Mouse (Mus musculus) regulatory T cell (primary cell): ENCODE measurements around the gene Mogat2.

Experiments
- in situ Hi-C: fragments of 300-600 bp; cut with MboI, MseI; formaldehyde crosslinking; loops from one replicate; pipeline ENCODE4 v1.15.1; 2025; ENCODE audit warnings: high pct_unique_total_duplicates

Mogat2 gene

DNA sequence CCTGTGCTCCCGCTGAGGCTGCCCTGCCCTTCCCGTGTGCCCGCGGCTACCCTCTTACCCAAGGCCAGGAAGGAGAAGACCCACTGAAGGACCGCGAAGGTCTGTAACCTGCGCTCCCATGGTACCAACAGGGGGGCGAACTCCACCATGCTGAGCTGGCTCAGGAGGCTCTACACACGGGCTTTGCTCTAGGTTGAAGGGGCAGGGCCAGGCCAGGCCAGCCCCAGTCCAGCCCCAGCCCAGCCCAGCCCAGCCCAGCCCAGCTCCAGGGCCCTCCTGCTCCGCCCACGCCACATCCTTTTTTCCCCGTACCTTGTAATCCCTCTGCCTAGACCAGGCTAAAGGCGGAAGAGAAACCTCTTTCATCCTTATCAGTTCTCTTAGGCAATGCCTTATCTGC, at the start of gene Mogat2:
Gene Mogat2 (minus strand): TSS at position 203 of the 400 bp plus-strand sequence.
- in situ Hi-C loops = no loop called here

DNA sequence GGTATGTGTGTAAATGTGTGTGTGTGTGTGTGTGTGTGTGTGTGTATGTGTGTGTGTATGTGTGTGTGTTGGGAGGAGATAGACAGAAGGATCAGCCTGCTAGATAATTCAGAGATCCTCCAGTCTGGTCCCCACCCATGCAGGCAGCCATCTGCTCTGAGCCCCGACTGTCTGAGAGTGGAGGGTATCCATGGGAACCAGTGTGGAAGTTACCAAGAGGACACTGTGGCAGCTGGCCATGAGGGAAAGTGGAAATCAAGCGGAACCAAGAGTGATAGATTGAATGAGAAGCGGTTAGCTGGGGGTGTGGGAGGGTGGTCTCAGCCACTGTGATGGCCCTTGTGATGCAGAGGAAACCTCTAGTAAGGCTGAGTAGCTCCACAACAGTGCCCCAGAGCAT, 48.9 kb upstream of the Mogat2 start:
- in situ Hi-C loops = no loop called here

GRCm38 (mm10) chr7:99279586-99279985, 41.2 kb upstream of the Mogat2 start:
- in situ Hi-C loops = no loop called here

DNA sequence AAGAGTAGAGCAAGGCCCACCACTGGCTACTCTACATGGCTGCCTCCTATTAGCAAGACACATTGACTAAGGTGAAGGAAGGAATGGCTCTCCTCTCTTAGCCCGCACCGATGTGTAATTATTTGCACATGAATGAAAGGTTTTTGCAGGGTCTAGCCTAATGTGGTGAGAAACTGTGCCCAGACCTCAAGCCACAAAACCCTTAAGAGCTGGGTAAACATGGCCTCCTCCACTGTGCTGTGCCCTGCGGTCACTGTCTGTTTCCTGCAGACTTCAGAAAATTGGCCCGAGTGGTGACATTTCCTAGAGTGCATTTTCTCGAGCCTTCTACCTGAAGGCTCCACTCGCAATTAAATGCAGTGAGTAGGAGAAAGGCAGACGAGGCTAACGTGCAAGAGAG, 39.9 kb upstream of the Mogat2 start:
- in situ Hi-C loops = no loop called here

GRCm38 (mm10) chr7:99276679-99277078, 38.3 kb upstream of the Mogat2 start:
- in situ Hi-C loops = no loop called here

- in situ Hi-C loops = no loop called here
Measured at GRCm38 (mm10) chr7:99275131-99275530, 36.7 kb upstream of the Mogat2 start.

- in situ Hi-C loops = no loop called here
Measured at GRCm38 (mm10) chr7:99271630-99272029, 33.2 kb upstream of the Mogat2 start.

- in situ Hi-C loops = no loop called here
Measured at GRCm38 (mm10) chr7:99268951-99269945, 30.8 kb upstream of the Mogat2 start.

GRCm38 (mm10) chr7:99268506-99268900, 30.1 kb upstream of the Mogat2 start:
- in situ Hi-C loops = no loop called here

- in situ Hi-C loops = no loop called here
Measured at GRCm38 (mm10) chr7:99267897-99268505, 29.6 kb upstream of the Mogat2 start.

DNA sequence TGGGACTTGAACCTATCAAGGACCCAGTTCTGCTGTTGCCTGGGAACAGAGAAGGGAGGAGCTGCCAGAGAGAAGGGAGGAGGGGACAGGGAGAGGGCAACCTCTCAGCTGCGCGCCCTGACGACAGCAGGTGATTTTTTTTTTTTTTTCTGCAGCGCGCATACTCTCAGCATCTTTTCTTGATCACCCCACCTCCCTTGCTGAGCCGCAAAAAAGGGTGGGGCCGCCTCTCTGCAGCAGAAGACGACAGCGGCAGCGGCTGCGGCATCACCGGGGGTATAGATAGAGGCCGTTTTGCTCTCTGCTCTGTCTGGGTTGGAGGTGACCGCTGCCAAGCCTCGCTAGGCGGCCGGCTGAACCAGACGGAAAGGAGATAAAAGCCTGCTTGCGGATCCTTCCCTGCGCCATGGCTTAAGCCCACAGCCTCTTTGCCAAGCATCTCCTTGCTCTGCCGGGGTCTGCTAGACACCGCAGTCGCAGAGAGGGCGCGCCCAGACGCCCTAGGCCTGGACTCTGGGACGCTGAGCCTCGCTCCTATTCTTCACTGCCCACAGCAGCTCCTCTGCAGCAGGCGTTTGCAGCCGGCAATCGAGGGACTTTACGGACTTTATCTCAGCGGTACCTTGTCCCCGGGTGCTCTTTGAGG, 29.0 kb upstream of the Mogat2 start, which contains the start of gene Map6:
Gene Map6 (plus strand): TSS at position 197 of the 646 bp plus-strand sequence.
- in situ Hi-C loops = no loop called here

- in situ Hi-C loops = no loop called here
Measured at GRCm38 (mm10) chr7:99264597-99264996, 26.2 kb upstream of the Mogat2 start.

DNA sequence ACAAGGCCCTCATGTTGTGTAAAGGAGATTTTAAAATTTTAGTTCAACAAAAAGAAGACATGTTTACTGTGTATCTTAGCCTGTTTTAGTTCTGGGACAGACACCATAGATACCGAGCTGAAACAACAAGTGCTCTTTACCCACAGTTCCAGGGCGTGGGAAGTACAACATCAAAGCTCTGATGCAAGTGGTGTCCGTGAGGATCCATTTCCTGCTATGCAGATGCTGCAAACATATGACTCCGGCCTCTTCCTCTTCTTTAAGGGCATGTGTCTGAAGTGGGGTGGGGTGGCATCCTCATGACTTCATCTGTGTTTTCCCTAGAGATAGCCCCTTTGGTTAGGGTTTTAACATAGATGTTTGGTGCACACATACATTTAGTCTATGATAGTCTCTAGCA, 25.1 kb upstream of the Mogat2 start:
- in situ Hi-C loops = no loop called here

DNA sequence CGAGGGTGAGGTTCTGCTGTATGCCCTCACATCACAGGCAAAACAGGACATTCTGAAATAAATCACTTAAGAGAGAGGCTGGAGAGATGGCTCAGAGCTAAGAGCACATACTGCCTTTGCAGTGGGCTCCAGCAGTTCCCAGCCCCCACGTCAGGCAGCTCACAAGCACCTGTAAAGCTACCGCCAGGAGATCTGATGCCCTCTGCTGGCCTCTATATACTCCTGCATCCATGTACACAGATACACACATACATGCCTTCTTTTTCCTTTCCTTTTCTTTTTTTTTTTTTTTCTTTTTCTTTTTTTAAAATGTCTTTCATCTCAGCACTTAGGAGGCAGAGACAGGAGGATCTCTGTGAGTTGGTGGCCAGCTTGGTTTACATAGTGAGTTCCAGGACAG, 23.5 kb upstream of the Mogat2 start:
- in situ Hi-C loops = no loop called here

GRCm38 (mm10) chr7:99255006-99255405, 16.6 kb upstream of the Mogat2 start:
- in situ Hi-C loops = no loop called here

DNA sequence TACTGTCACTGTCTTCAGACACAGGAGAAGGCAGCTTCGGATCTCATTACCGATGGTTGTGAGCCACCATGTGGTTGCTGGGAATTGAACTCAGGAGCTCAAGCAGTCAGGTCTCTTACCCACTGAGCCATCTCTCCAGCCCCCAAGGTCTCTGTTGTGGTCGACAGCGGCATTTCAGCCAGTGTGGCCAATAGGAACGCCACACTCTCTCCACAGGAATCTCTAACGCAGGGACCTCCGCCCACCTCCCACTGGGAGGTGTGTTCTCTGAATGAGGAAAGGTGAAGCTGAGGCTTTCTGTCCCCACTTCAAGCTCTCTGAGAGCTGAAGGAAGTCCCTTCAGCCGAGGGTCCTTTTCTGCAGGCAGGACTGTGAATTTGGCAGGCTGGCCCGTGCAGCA, 12.0 kb upstream of the Mogat2 start:
- in situ Hi-C loops = no loop called here

DNA sequence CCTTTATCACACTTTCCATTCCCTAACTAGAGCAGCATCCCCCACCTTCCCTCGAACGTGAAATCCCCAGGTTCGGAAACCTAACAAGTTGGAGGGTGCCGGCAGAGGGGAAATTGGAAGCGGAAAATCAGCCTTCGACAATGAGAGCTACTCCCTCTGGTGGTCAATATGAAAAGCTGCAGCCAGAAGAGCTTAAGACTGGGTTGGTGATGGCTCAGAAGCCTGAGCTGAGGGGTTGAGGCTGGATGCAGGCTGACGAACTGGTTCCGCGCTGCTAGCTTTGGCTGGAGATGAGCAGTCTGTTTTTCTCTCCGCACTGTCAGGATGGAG, 11.1 kb upstream of the Mogat2 start:
- in situ Hi-C loops = no loop called here

GRCm38 (mm10) chr7:99248906-99249581, 10.6 kb upstream of the Mogat2 start:
- in situ Hi-C loops = no loop called here

GRCm38 (mm10) chr7:99248157-99248742, 9.8 kb upstream of the Mogat2 start:
- in situ Hi-C loops = no loop called here

DNA sequence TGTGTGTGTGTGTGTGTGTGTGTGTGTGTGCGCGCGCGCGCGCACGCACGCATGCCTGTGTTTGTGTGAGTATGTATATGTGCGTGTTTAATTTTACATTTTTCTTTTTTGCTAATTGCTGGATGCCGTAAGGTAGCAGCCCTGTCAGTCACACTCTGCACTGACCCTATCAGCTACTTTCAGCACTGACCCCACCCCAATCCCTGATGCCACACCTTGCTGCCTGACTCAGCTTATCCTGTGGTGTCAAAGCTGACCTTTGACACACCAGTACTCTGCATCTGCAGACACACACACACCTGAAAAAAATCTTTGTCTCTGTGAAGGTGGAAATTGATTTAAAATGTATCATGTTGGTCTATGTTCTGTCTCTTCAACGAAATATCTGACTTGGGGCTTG, 3.7 kb upstream of the Mogat2 start:
- in situ Hi-C loops = no loop called here

GRCm38 (mm10) chr7:99236888-99237660, 1.3 kb downstream of the Mogat2 start:
- in situ Hi-C loops = no loop called here
